Mouse (Mus musculus): ENCODE data around the gene Sec14l4. TPM values are rescaled to one million over a fixed set of nuclear protein-coding genes. Genes with fewer than 3 reads are reported as not detected.

Sec14l4 gene
- total and polyA plus RNA-seq, 2 experiments from 2014 or later, result not detected

GRCm38 (mm10) chr11:4097091-4097621 lies 65.9 kb downstream of the Sec14l4 start:
- no peaks in the 10 kb centered on the region for H3K36me3 ChIP-seq (ENCODE audit: insufficient read depth, low read length)
- H3K9me3 ChIP-seq (ENCODE audit: low read length), result no peaks in the 10 kb centered on the region
- peak overlapping the region; percentile 41 for H3K4me3 ChIP-seq (ENCODE audit: low read length)
- H3K27me3 ChIP-seq (ENCODE audit: insufficient read depth, low read length), result no peaks in the 10 kb centered on the region
- H3K27ac ChIP-seq, result peak overlapping the region; percentile 92
- peak overlapping the region; percentile 70 for H3K9ac ChIP-seq (replicated peaks; ENCODE audit: low read length)
- DNase-seq (ENCODE audit: low spot score) (no peak), ATAC-seq (peak; percentile 37)
- H3K4me1 ChIP-seq (ENCODE audit: insufficient read depth, low read length), result peaks cover 14% of the 10 kb centered on the region; the same call in 1 of the 2 replicates
- no peak for TF ChIP-seq CTCF (IDR thresholded peaks at IDR 0.05; ENCODE audit: low read depth)
- WGBS, result 26% methylated on average over 10 of the region's 10 CpGs
- H3K4me2 ChIP-seq (ENCODE audit: low read depth, low read length), result peak overlapping the region; percentile 72

Other genes with a start within 250 kb of the Sec14l4 start
- gene Osbp2, start 167.6 kb upstream of the Sec14l4 start, total RNA-seq (2014; rRNA removed), result 78.3 and 87.5 TPM in 2 replicates
- 33.8 and 39.7 TPM in 2 replicates for gene Osbp2, start 167.6 kb upstream of the Sec14l4 start, polyA plus RNA-seq (2015; fragmentation: Nextera tagmentation; extraction: Ambion mirVana)
- gene 4921536K21Rik, start 136.4 kb upstream of the Sec14l4 start, total RNA-seq (2014; rRNA removed), result 0.21 and 0.90 TPM in 2 replicates
- 0.41 and 0.42 TPM in 2 replicates for gene 4921536K21Rik, start 136.4 kb upstream of the Sec14l4 start, polyA plus RNA-seq (2015; fragmentation: Nextera tagmentation; extraction: Ambion mirVana)
- 14.4 and 16.9 TPM in 2 replicates for gene Dusp18, start 136.2 kb upstream of the Sec14l4 start, total RNA-seq (2014; rRNA removed)
- 15.4 and 16.3 TPM in 2 replicates for gene Dusp18, start 136.2 kb upstream of the Sec14l4 start, polyA plus RNA-seq (2015; fragmentation: Nextera tagmentation; extraction: Ambion mirVana)
- 48.6 and 52.4 TPM in 2 replicates for gene Slc35e4, start 116.8 kb upstream of the Sec14l4 start, total RNA-seq (2014; rRNA removed)
- gene Slc35e4, start 116.8 kb upstream of the Sec14l4 start, polyA plus RNA-seq (2015; fragmentation: Nextera tagmentation; extraction: Ambion mirVana), result 23.5 and 25.8 TPM in 2 replicates
- 35.8 and 39.4 TPM in 2 replicates for gene Tcn2, start 99.3 kb upstream of the Sec14l4 start, total RNA-seq (2014; rRNA removed)
- 29.3 and 30.8 TPM in 2 replicates for gene Tcn2, start 99.3 kb upstream of the Sec14l4 start, polyA plus RNA-seq (2015; fragmentation: Nextera tagmentation; extraction: Ambion mirVana)
- 35.9 and 36.4 TPM in 2 replicates for gene Pes1, start 67.5 kb upstream of the Sec14l4 start, total RNA-seq (2014; rRNA removed)
- 44.5 and 46.8 TPM in 2 replicates for gene Pes1, start 67.5 kb upstream of the Sec14l4 start, polyA plus RNA-seq (2015; fragmentation: Nextera tagmentation; extraction: Ambion mirVana)
- not detected in 2 replicates for gene 4930556J24Rik, start 54.7 kb upstream of the Sec14l4 start, total RNA-seq (2014; rRNA removed)
- 0.25 and 0.35 TPM in 2 replicates for gene 4930556J24Rik, start 54.7 kb upstream of the Sec14l4 start, polyA plus RNA-seq (2015; fragmentation: Nextera tagmentation; extraction: Ambion mirVana)
- gene Gal3st1, start 47.8 kb upstream of the Sec14l4 start, total RNA-seq (2014; rRNA removed), result 30.3 and 34.6 TPM in 2 replicates
- 18.5 and 18.8 TPM in 2 replicates for gene Gal3st1, start 47.8 kb upstream of the Sec14l4 start, polyA plus RNA-seq (2015; fragmentation: Nextera tagmentation; extraction: Ambion mirVana)
- gene Sec14l3, start 33.4 kb downstream of the Sec14l4 start, total RNA-seq (2014; rRNA removed), result 0.36 and 1.6 TPM in 2 replicates
- 1.7 and 1.8 TPM in 2 replicates for gene Sec14l3, start 33.4 kb downstream of the Sec14l4 start, polyA plus RNA-seq (2015; fragmentation: Nextera tagmentation; extraction: Ambion mirVana)
- gene Mtfp1, start 64.0 kb downstream of the Sec14l4 start, total RNA-seq (2014; rRNA removed), result 14.8 and 20.4 TPM in 2 replicates
- 17.7 TPM in 2 replicates for gene Mtfp1, start 64.0 kb downstream of the Sec14l4 start, polyA plus RNA-seq (2015; fragmentation: Nextera tagmentation; extraction: Ambion mirVana)
- gene Sec14l2, start 92.0 kb downstream of the Sec14l4 start, total RNA-seq (2014; rRNA removed), result 13.4 and 13.9 TPM in 2 replicates
- gene Sec14l2, start 92.0 kb downstream of the Sec14l4 start, polyA plus RNA-seq (2015; fragmentation: Nextera tagmentation; extraction: Ambion mirVana), result 8.1 and 9.5 TPM in 2 replicates
- 84.3 and 90.4 TPM in 2 replicates for gene Rnf215, start 103.7 kb downstream of the Sec14l4 start, total RNA-seq (2014; rRNA removed)
- 49.7 and 51.0 TPM in 2 replicates for gene Rnf215, start 103.7 kb downstream of the Sec14l4 start, polyA plus RNA-seq (2015; fragmentation: Nextera tagmentation; extraction: Ambion mirVana)
- gene Ccdc157, start 128.8 kb downstream of the Sec14l4 start, total RNA-seq (2014; rRNA removed), result 20.8 TPM in 2 replicates
- 10.3 and 10.9 TPM in 2 replicates for gene Ccdc157, start 128.8 kb downstream of the Sec14l4 start, polyA plus RNA-seq (2015; fragmentation: Nextera tagmentation; extraction: Ambion mirVana)
- gene Sf3a1, start 128.9 kb downstream of the Sec14l4 start, total RNA-seq (2014; rRNA removed), result 41.9 and 45.4 TPM in 2 replicates
- gene Sf3a1, start 128.9 kb downstream of the Sec14l4 start, polyA plus RNA-seq (2015; fragmentation: Nextera tagmentation; extraction: Ambion mirVana), result 30.6 and 31.6 TPM in 2 replicates
- 59.1 and 60.8 TPM in 2 replicates for gene Tbc1d10a, start 155.3 kb downstream of the Sec14l4 start, total RNA-seq (2014; rRNA removed)
- gene Tbc1d10a, start 155.3 kb downstream of the Sec14l4 start, polyA plus RNA-seq (2015; fragmentation: Nextera tagmentation; extraction: Ambion mirVana), result 34.2 TPM in 2 replicates
- 20.6 and 20.7 TPM in 2 replicates for gene Castor1, start 186.8 kb downstream of the Sec14l4 start, total RNA-seq (2014; rRNA removed)
- 10.6 and 12.4 TPM in 2 replicates for gene Castor1, start 186.8 kb downstream of the Sec14l4 start, polyA plus RNA-seq (2015; fragmentation: Nextera tagmentation; extraction: Ambion mirVana)
- 0.40 TPM in 1 of 2 replicates, not detected in the other for gene Osm, start 205.0 kb downstream of the Sec14l4 start, total RNA-seq (2014; rRNA removed)
- gene Osm, start 205.0 kb downstream of the Sec14l4 start, polyA plus RNA-seq (2015; fragmentation: Nextera tagmentation; extraction: Ambion mirVana), result 0.08 TPM in 1 of 2 replicates, not detected in the other
- gene Lif, start 226.1 kb downstream of the Sec14l4 start, total RNA-seq (2014; rRNA removed), result 0.21 and 0.22 TPM in 2 replicates
- gene Lif, start 226.1 kb downstream of the Sec14l4 start, polyA plus RNA-seq (2015; fragmentation: Nextera tagmentation; extraction: Ambion mirVana), result 0.08 and 0.10 TPM in 2 replicates

All from hindbrain, postnatal 0 days (tissue).